ENCODE assay signal across 11 mouse cellular contexts in the genomic region with DNA sequence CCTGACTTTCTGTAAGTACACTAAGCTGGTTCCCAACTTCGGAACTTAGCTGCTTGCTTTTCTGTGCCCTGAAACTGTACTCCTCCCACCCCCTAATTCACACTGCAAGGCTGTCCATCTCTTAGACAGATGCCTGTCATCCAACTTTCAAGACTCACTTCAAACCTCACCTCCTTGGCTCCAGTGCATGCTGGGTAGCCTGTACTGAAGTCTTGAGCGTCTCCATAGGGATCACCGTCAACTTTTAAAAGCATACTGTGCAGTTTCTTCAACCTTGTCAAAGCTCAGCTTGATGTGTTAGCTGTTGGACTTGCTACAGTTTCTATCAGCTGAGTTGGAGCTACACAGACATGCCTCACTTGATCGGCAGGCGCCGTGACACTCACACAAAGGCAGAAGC.
"Had no signal": no experiment of that assay in that cellular context is flagged by ENCODE, and none has a peak within 500 bp of the region (broad histone marks: within the 10 kb centered on the region; RNA-seq: fewer than 3 reads in every experiment).

No protein-coding gene starts in this region.

- H3K27me3 ChIP-seq: liver, embryonic 13.5 days; neural tube, embryonic 15.5 days had no signal

- H3K4me3 ChIP-seq: kidney, embryonic 15.5 days; liver, embryonic 13.5 days; midbrain, embryonic 12.5 days; myocyte; neural tube, embryonic 15.5 days had no signal

- H3K36me3 ChIP-seq: kidney, embryonic 15.5 days; liver, embryonic 13.5 days; midbrain, embryonic 12.5 days; neural tube, embryonic 15.5 days had no signal

- H3K4me2 ChIP-seq: kidney, embryonic 15.5 days; liver, embryonic 13.5 days; midbrain, embryonic 12.5 days; neural tube, embryonic 15.5 days had no signal

- H3K4me1 ChIP-seq: liver, embryonic 13.5 days; neural tube, embryonic 15.5 days had no signal

- H3K27ac ChIP-seq: kidney, embryonic 15.5 days; liver, embryonic 13.5 days; midbrain, embryonic 12.5 days; neural tube, embryonic 15.5 days had no signal

- H3K9me3 ChIP-seq: kidney, embryonic 15.5 days; liver, embryonic 13.5 days; midbrain, embryonic 12.5 days; neural tube, embryonic 15.5 days had no signal

- ATAC-seq: liver, postnatal 0 days had no signal

- H3K9ac ChIP-seq: kidney, embryonic 15.5 days; liver, embryonic 13.5 days; liver, postnatal 0 days; midbrain, embryonic 12.5 days; neural tube, embryonic 15.5 days had no signal

- DNase-seq: left cerebral cortex, postnatal 4 days; liver; liver, embryonic 13.5 days; liver, postnatal 0 days; right cerebral cortex, adult 18-20 months; right cerebral cortex, postnatal 25 days; thymus, postnatal 4 days had no signal
